Mouse (Mus musculus) olfactory bulb, adult 2 months (tissue): ENCODE data around the gene 1810046K07Rik.

Experiments
- CTCF ChIP-seq: fragments of 200-500 bp; IDR thresholded peaks from 2 replicates; pipeline ENCODE4 v1.5.1; 2012; ENCODE audit warnings: low read depth, mild to moderate bottlenecking, low read length, moderate library complexity; ENCODE audit not compliant: insufficient read depth
- POLR2A ChIP-seq: fragments of 200-500 bp; IDR thresholded peaks from 2 replicates; pipeline ENCODE4 v1.6.1; 2012; ENCODE audit warnings: mild to moderate bottlenecking, low read depth, low read length, moderate library complexity; ENCODE audit not compliant: insufficient read depth

DNA sequence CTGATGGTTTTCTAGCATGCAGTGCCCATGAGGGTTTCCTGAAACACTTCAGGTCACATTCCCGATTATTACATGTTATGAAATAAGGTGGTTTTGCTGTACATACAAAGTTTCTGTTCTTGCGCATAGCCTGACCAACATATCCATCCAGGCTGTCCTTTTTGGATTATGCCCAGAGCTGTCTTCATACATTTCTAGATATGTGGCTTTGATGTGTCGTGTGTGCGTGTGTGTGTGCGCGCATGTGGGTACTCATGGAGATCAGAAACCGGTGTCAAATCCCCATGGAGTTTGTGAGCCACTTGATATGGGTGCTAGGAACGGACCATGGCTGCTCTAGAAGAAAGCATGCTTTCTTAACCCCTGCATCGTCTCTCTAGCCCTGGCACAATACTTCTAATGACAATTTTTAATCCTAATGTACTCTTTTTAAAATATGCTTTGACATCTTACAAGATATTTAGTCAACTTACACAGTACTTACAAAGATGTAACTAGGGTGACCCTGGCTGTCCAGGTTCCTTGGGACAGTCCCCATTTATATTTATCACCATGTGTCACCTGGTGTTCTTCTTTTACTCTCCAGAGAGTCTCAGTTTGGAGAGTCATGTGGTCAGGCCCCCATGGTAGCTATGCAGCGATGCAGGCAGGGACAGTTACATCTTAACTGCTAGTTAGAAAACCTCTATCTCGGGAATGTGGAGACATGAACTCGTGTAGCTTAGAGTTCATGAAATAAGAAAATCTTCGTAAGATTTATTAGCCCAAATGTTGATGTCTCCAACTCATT is 2.9 kb upstream of the 1810046K07Rik start:
- TF ChIP-seq POLR2A (no peak), CTCF (no peak)
